Mouse (Mus musculus): Measurements from ENCODE around the gene Nup37. TPM values are rescaled to one million over a fixed set of nuclear protein-coding genes. Genes with fewer than 3 reads are reported as not detected.

The Nup37 gene
- total and polyA plus RNA-seq, 2 experiments from 2014 or later = 18.1 to 18.4 TPM

DNA sequence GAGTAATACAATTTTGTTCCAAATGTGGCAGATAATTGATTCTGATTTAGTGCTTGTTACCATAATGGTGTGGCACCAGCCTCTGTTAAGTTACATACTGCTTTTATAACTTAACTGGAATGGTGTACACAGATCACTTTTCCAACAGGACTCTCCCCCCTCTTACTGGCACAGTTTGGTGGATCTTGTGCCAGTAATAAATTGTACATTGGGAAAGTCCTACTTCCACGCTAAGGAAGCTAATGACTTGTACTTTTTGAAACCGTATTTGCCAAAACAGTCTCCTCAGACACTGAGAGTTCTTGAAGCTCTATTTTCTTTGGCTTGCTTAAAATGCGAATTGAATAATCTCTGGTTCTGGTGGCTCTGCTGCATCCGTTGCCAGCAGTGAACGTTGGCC is 78.6 kb downstream of the Nup37 start:
- Histone ChIP-seq H3K4me2 (ENCODE audit: low read depth) (no peak overlapping the region), H3K9me3 (ENCODE audit: low read length) (no peaks in the 10 kb centered on the region), H3K27ac (ENCODE audit: low read depth, low read length) (no peak overlapping the region), H3K27me3 (ENCODE audit: insufficient read depth, low read length) (no peaks in the 10 kb centered on the region), H3K36me3 (ENCODE audit: insufficient read depth) (no peaks in the 10 kb centered on the region), H3K4me3 (ENCODE audit: low read depth, low read length) (no peak overlapping the region), H3K9ac (no peak overlapping the region), H3K4me1 (ENCODE audit: insufficient read depth) (no peaks in the 10 kb centered on the region)
- TF ChIP-seq CTCF (IDR thresholded peaks at IDR 0.05; ENCODE audit: low read depth) = no peak
- DNase-seq (no peak), ATAC-seq (no peak)
- WGBS = 74% methylated on average over 5 of the region's 5 CpGs

DNA sequence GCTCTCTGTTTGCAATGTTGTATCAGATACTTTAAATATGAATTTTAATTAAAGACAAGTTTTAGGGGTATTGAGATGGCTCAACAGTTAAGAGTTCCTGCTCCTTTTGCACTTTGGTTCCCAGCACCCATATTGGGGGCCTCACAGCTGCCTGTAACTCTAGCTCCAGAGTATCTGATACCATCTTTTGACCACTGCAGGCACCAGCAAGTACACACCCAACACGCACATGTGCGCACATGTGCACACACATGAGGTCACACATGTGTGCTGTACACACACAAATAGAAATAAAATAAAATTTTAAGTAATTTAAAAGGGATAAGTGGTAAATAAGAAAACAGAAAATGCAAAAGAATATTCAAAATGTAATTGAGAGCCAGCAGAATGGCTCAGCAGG is 81.2 kb downstream of the Nup37 start:
- WGBS = 99% methylated on average over 2 of the region's 2 CpGs

More for the DNA sequence above, 81.2 kb downstream of the Nup37 start:
- no peaks in the 10 kb centered on the region for H3K36me3 ChIP-seq (ENCODE audit: insufficient read depth)
- DNase-seq = no peak
- no peak overlapping the region for H3K9ac ChIP-seq
- ATAC-seq = no peak
- H3K4me1 ChIP-seq (ENCODE audit: insufficient read depth) = no peaks in the 10 kb centered on the region
- H3K27ac ChIP-seq (ENCODE audit: low read depth, low read length) = no peak overlapping the region
- TF ChIP-seq CTCF (IDR thresholded peaks at IDR 0.05; ENCODE audit: low read depth) = no peak
- H3K27me3 ChIP-seq (ENCODE audit: insufficient read depth, low read length) = no peaks in the 10 kb centered on the region
- H3K9me3 ChIP-seq (ENCODE audit: low read length) = no peaks in the 10 kb centered on the region
- no peak overlapping the region for H3K4me2 ChIP-seq (ENCODE audit: low read depth)
- H3K4me3 ChIP-seq (ENCODE audit: low read depth, low read length) = no peak overlapping the region

Other genes with a start within 250 kb of the Nup37 start
- gene Pmch, start 55.9 kb upstream of the Nup37 start, total RNA-seq (2014; rRNA removed) = 16.7 and 24.4 TPM in 2 replicates
- 18.9 and 45.7 TPM in 2 replicates for gene Pmch, start 55.9 kb upstream of the Nup37 start, polyA plus RNA-seq (2015; fragmentation: Nextera tagmentation; extraction: Ambion mirVana)
- gene Parpbp, start 51 bp upstream of the Nup37 start, total RNA-seq (2014; rRNA removed) = 3.5 and 6.9 TPM in 2 replicates
- 1.1 and 1.4 TPM in 2 replicates for gene Parpbp, start 51 bp upstream of the Nup37 start, polyA plus RNA-seq (2015; fragmentation: Nextera tagmentation; extraction: Ambion mirVana)
- 27.1 and 35.7 TPM in 2 replicates for gene Washc3, start 54.1 kb downstream of the Nup37 start, total RNA-seq (2014; rRNA removed)
- gene Washc3, start 54.1 kb downstream of the Nup37 start, polyA plus RNA-seq (2015; fragmentation: Nextera tagmentation; extraction: Ambion mirVana) = 40.4 and 49.3 TPM in 2 replicates
- 0.62 and 0.85 TPM in 2 replicates for gene Dram1, start 232.1 kb downstream of the Nup37 start, total RNA-seq (2014; rRNA removed)
- 0.58 and 0.92 TPM in 2 replicates for gene Dram1, start 232.1 kb downstream of the Nup37 start, polyA plus RNA-seq (2015; fragmentation: Nextera tagmentation; extraction: Ambion mirVana)
- gene Gnptab, start 232.1 kb downstream of the Nup37 start, total RNA-seq (2014; rRNA removed) = 44.0 and 51.9 TPM in 2 replicates
- 16.7 and 21.3 TPM in 2 replicates for gene Gnptab, start 232.1 kb downstream of the Nup37 start, polyA plus RNA-seq (2015; fragmentation: Nextera tagmentation; extraction: Ambion mirVana)

Measured in forebrain, postnatal 0 days (tissue).